Mouse (Mus musculus) brain, embryonic 14.5 days (tissue): ENCODE results near the gene C1qc.

Experiments used
- CTCF ChIP-seq: fragments of 200-500 bp; IDR thresholded peaks from 2 replicates; pipeline ENCODE4 v1.5.1; 2012; ENCODE audit warnings: inconsistent platforms, mild to moderate bottlenecking, moderate library complexity, borderline replicate concordance; ENCODE audit not compliant: insufficient read depth, insufficient read length; ENCODE audit errors: extremely low read depth
- POLR2A ChIP-seq: fragments of 200-500 bp; IDR thresholded peaks from 2 replicates; pipeline ENCODE4 v1.6.1; 2012; ENCODE audit warnings: mild to moderate bottlenecking, inconsistent platforms, borderline replicate concordance; ENCODE audit not compliant: poor library complexity, insufficient read depth, insufficient read length, severe bottlenecking; ENCODE audit errors: extremely low read depth

GRCm38 (mm10) chr4:136878171-136878570, 14.7 kb downstream of the C1qc start:
- no peak for TF ChIP-seq POLR2A
- no peak for TF ChIP-seq CTCF
